Mouse (Mus musculus): Measurements from ENCODE around the gene Usp30.

Usp30 gene

GRCm38 (mm10) chr5:114063958-114064357, 1.3 kb upstream of the Usp30 start:
- no peak for DNase-seq (ENCODE audit: extremely low spot score, low read depth, low spot score)

DNA sequence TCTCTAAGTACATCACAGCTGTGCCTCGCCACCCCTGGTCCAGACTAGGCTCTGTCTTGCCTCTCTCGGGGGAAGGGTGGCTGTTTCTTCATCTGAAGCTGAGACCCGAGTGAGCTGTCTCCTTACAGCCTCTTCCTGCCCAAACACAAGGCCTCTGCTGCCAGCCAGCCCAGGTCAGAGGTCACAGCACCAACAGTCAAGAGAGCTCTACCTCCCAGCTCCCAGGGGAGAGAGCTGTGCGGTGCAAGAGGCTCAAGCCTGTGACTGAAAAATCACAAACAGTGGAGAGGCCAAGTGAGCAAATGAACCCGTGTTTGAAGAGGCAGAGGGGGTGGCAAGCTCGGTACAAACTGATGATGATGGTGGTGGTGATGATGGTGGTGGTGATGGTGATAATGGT, 1.3 kb downstream of the Usp30 start:
- DNase-seq (ENCODE audit: extremely low spot score, low read depth, low spot score): no peak

DNA sequence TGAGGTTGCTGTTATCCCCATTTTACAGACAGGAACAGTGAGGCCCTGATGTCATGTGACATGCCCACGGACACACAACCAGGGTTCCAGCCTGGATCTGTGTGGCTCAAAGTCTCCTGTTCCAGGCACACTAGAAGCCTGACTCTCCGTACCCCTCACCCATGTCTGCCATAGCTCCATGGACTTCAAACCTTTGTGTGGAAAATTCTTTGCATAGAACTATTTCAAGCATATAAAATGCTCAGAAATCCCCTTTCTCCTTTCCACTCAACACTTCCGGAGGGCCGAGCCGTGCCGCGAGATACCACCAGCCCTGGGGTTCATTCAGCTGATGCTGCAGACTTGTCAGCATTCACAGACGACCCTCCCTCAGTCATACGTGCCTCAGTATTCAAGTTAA, 2.3 kb downstream of the Usp30 start:
- DNase-seq (ENCODE audit: extremely low spot score, low read depth, low spot score): no peak

DNA sequence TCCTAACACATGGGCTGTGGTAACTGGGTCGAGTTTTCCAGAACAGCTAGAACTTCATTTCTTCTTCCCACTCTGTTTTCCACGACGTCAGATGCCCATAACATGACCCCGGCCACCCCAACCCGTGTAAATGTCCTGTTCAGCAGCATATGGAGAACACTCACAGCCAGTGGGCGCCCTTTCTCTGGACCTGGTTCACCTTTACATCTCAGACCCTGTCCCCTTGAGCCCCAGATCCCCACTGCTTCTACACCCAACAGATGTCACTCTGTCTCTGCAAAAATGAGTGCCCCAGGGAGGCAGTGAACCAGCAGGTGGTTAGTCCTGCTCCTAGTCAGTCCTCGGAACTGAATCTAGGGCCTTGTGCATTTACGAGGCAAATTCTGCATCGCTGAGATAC, 2.7 kb downstream of the Usp30 start:
- no peak for DNase-seq (ENCODE audit: extremely low spot score, low read depth, low spot score)

- DNase-seq (ENCODE audit: extremely low spot score, low read depth, low spot score): no peak
Observed at GRCm38 (mm10) chr5:114070858-114071257, 5.6 kb downstream of the Usp30 start.

DNA sequence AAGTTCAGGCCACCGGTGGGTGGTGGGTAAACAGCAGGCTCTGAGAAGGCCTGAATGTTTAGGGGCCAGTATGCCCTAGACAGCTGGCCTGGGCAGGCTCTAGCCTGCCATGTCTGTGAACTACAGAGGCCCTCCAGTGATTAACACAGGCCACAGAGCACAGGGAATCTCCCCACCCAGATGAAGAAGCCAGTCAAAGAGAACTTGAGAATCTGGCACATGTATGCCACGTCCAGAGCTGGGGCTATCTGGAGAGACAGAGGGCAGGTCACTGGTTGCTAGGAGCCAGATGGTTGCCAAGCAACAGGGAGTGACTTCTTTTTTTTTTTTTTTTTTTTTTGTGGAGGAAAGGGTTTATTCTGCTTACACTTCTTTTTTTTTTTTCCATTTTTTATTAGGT, 7.0 kb downstream of the Usp30 start:
- no peak for DNase-seq (ENCODE audit: extremely low spot score, low read depth, low spot score)

DNA sequence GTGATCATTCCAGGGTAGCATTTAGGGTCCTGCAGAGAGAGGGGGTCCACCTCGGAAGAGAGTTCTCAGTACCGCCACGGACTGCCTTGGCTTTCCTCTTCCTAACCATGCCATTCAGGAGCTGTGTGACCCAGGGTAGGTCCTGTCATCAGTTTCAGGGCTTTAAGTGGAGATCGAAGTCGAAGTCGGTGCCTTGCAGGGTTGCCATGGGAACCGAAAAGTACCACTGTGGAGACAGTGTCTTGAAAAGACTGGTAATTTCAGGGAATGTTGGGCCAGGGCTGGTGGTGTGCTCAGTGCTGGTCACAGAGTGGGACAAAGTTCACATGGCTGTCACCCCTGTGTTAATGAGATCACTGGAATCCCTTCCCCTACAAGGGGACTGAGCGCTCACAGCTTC, 11.7 kb downstream of the Usp30 start:
- no peak for DNase-seq (ENCODE audit: extremely low spot score, low read depth, low spot score)

DNA sequence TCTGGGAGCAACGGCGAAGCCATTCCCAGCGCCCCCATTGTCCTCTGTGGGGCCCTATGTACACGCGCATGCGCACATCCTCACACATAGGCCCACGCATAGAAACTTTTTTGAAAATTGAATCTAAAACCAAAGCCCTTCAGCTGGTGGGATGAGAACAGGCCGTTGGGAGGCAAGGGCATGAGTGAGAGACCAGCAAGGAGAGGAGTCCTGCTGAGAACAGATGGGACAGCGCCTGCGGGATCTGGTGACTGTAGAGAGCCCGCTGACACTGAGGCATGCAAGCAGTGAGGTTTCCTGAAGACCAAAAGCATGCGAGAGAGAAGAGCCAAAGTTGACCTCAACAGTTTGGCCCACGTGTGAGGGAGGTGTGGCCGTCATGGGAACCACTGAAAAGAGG, 20.2 kb downstream of the Usp30 start:
- DNase-seq (ENCODE audit: extremely low spot score, low read depth, low spot score): no peak

GRCm38 (mm10) chr5:114087875-114088480, 22.7 kb downstream of the Usp30 start:
- no peak for DNase-seq (ENCODE audit: extremely low spot score, low read depth, low spot score)

DNA sequence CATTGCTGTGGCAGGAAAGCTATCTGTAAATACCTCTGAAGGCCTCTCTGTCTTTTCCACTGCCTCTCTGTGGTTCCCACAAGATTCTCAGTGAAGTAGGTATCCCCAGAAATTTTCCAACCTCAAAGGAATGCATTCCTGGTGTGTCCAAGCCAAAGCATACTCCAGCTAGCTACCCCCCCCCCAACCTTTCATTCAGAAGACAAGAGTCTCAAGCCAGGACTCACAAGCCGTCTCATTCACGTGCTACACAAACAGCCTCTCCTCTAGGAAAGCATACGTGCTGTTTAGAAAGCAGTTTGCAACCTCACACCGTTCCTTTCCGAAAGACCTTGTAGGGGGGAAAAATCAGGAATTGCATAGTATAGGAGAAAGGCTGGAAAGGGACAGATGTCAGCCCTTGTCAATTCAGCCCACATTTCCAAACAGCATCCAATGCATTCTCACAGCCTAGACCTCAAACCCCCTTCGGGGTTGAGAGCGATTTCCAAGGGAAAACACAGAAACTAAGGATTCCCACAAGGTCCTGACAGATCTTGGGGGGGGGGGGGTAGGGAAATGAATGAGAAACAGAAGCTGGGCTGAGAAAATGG, 25.3 kb downstream of the Usp30 start:
- no peak for DNase-seq (ENCODE audit: extremely low spot score, low read depth, low spot score)

GRCm38 (mm10) chr5:114091057-114091807, 26.0 kb downstream of the Usp30 start, which contains the start of gene Svop:
Svop (minus strand) TSS chr5:114091570.
- DNase-seq (ENCODE audit: extremely low spot score, low read depth, low spot score): peak; percentile 42

DNA sequence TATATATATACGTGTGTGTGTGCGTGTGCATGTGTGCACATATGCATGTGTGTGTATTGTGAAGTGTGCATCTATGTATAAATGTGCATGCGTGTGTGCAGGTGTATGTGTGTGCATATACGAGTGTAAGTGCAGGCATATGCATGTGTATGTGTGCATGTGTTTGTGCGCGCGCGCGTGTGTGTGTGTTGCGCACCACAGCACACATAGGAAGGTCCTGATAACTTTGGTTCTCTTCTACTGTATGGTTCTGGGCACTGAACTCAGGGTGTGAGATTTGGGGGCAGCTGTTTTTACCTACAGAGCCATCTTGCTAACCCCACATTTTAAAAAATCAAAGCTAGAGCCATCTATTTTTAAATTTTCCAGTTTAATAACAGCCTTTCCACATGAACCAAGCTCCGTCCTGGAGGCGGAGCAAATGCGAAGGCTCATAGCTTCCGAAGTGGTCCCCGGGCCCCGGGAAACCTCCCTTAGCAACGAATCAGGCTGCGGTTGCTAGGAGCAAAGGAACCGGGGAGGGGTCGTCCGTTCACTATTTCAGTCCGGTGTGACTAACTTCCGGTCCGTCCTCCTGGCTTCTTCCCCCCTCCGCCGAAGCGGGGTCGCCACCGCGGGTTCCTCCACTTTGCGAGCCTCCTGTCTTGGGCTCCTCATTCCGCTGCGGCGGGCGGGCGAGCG, 34.6 kb downstream of the Usp30 start:
- DNase-seq (ENCODE audit: extremely low spot score, low read depth, low spot score): peak; percentile 83

GRCm38 (mm10) chr5:114100390-114101099, 35.3 kb downstream of the Usp30 start:
- no peak for DNase-seq (ENCODE audit: extremely low spot score, low read depth, low spot score)

DNA sequence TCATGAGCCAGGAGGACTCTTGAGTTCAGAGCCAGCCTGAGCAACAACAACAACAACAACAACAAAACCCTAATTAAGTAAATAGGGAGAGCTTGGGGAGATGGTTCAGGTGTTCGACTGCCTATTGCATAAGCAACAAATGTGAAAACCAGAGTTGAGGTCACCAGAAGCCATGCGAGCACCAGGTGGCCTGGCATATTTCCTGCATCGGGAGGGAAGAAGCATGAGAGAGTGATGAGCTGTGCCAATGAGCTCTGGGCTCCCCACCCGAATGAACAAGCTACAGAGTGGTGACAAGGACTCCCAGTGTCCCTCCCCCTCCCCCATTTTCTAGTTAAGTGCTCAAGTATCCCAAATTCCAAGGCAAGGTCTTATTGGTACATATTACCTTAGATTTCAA, 36.6 kb downstream of the Usp30 start:
- no peak for DNase-seq (ENCODE audit: extremely low spot score, low read depth, low spot score)

DNA sequence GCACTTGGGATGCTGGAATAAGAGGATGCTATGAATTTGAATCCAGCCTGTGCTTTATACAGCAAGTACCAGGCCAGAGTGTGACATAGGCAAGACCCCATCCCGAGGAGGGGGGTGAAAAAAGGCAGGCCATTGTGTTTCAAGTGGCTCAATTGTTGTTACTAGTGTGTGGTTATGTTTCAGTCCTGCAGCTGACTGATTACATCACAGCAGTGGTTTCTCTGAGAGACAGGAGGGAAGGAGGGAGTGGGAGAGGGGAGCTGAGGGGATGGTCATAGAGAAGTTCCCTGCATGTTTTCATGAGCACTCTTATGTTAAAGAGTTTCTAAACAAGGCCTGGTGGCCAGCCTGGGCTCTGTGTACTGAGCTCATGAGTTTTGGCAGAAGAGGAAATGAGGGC, 37.5 kb downstream of the Usp30 start:
- no peak for DNase-seq (ENCODE audit: extremely low spot score, low read depth, low spot score)

- no peak for DNase-seq (ENCODE audit: extremely low spot score, low read depth, low spot score)
Observed at GRCm38 (mm10) chr5:114106391-114106935, 41.2 kb downstream of the Usp30 start.

DNA sequence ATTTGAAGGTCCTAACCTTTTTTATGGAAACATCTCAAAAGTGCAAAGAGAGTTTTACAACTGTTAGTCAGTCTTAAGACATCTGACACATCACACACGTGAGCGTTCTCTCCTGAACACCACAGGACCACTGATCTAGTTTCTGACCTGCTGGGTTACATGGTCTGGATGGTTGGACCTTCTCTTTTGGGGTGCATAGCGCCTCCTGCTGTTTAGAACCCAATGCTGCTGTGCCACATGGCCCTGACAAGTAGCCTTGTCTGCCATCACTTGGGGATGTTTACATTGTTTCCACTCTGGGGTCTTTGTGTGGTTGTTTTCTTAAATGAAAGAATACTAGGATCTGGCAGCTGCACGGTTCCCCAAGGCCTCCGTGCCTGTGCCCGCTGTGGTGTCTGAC, 48.1 kb downstream of the Usp30 start:
- no peak for DNase-seq (ENCODE audit: extremely low spot score, low read depth, low spot score)

DNA sequence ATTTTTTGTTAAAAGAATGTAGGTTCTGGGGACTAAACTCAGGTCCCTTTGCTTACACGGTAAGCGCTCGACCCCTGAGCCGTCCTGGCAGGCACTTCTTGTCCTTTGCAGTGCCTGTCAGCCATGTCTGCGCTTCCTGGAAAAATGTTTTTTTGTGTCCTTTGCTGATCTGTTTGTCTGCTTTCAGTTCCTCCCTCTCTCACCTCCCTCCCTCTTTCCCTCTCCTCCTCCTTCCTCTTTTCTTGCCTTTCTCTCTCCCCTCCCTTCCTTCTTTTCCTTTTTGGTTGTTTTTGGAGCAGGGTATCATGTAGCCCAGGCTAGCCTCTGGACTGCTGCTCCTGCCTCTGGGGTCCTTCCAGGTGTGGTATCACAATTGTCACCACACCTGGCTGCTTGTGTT, 49.8 kb downstream of the Usp30 start:
- DNase-seq (ENCODE audit: extremely low spot score, low read depth, low spot score): no peak

- DNase-seq (ENCODE audit: extremely low spot score, low read depth, low spot score): no peak
Observed at GRCm38 (mm10) chr5:114116586-114116985, 51.3 kb downstream of the Usp30 start.

- DNase-seq (ENCODE audit: extremely low spot score, low read depth, low spot score): no peak
Observed at GRCm38 (mm10) chr5:114119806-114120205, 54.5 kb downstream of the Usp30 start.

- DNase-seq (ENCODE audit: extremely low spot score, low read depth, low spot score): no peak
Observed at GRCm38 (mm10) chr5:114126008-114126407, 60.7 kb downstream of the Usp30 start.

All from hindlimb bud, embryonic 11.5 days (tissue).